Mouse (Mus musculus): Measurements from ENCODE around the gene S100a3. TPM values are rescaled to one million over a fixed set of nuclear protein-coding genes. Genes with fewer than 3 reads are reported as not detected.

Gene S100a3
- 0.46 and 0.55 TPM in 2 replicates for polyA plus RNA-seq (2012; rRNA removed)

DNA sequence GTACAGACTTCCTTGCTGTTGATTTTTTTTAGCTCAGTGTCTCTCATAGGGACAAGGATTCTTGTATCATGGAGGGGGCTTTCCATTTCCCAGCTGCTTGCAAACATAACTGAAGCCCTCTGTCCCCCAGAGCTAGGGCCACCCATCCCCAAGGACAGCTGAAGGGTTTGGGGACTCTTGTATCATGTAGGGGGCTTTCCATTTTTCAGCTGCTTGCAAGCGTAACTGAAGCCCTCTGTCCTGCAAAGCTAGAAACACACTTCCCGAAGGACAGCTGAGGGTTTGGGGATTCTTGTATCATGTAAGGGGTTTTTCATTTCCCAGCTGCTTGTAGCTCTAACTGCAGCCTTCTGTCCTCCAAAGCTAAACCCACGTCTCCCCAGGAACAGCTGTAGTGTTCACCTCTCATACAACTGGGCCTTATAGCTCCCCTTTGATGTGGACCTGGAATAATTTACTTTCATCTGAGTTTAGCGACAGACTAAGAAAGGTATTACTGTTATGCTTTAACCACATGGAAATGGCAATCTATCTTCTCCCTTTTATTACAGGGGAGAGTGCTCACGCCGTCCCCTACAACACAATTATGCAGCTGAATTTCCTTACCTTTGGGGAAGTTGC lies at the start of gene S100a3:
Gene S100a3, plus strand, starts transcription at position 571 of the 621 bp plus-strand sequence.
- TF ChIP-seq POLR2A (IDR thresholded peaks at IDR 0.05; ENCODE audit: low read depth, low read length) (no peak), CTCF (IDR thresholded peaks at IDR 0.05; ENCODE audit: extremely low read depth, insufficient read depth, insufficient read length, insufficient replicate concordance) (no peak)
- DNase-seq (ENCODE audit: low read depth in 1 of 2, low spot score in 2 of 2): no peak
- H3K4me3 ChIP-seq (ENCODE audit: extremely low read depth, insufficient read depth, insufficient read length): no peak within 1 kb of the TSS
- no peaks in the 10 kb centered on the region for H3K36me3 ChIP-seq (ENCODE audit: control insufficient read depth, insufficient read depth, low read length)
- H3K4me1 ChIP-seq (ENCODE audit: control insufficient read depth, insufficient read depth, insufficient read length): no peaks in the 10 kb centered on the region
- no peaks in the 10 kb centered on the region for H3K27me3 ChIP-seq (ENCODE audit: control insufficient read depth, insufficient read depth, low read length)
- 76% methylated on average over 6 of the region's 6 CpGs for WGBS
- no peak within 1 kb of the TSS for H3K27ac ChIP-seq (ENCODE audit: insufficient read depth, low read length)

DNA sequence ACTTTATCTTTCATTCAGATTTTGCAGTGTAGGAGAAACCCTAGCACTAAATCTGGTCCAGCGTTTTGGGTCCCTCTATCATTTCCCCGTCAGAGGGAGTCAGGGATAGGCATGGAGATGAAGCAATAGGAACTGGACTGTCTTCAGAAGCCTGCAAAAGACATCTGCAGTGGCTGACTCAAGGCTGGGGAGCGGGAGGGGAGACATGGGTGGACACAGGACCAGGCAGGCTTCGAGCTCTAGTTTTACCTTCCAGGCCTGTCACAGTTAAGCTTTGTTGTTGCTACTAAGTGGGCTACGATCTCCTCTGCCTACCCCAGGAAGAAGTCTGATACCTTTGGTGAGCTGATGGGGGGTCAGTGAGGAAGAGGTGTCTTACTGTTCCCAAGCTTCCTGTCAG lies 48.1 kb upstream of the S100a3 start:
- Histone ChIP-seq H3K27me3 (ENCODE audit: control insufficient read depth, insufficient read depth, low read length) (no peaks in the 10 kb centered on the region), H3K36me3 (ENCODE audit: control insufficient read depth, insufficient read depth, low read length) (peaks cover 2% of the 10 kb centered on the region), H3K4me1 (ENCODE audit: control insufficient read depth, insufficient read depth, insufficient read length) (peaks cover 15% of the 10 kb centered on the region; the same call in 1 of the 2 replicates), H3K4me3 (ENCODE audit: extremely low read depth, insufficient read depth, insufficient read length) (no peak overlapping the region), H3K27ac (ENCODE audit: insufficient read depth, low read length) (no peak overlapping the region)
- 94% methylated on average over 5 of the region's 5 CpGs for WGBS
- TF ChIP-seq POLR2A (IDR thresholded peaks at IDR 0.05; ENCODE audit: low read depth, low read length) (no peak), CTCF (IDR thresholded peaks at IDR 0.05; ENCODE audit: extremely low read depth, insufficient read depth, insufficient read length, insufficient replicate concordance) (no peak)
- DNase-seq (ENCODE audit: low read depth in 1 of 2, low spot score in 2 of 2): no peak

DNA sequence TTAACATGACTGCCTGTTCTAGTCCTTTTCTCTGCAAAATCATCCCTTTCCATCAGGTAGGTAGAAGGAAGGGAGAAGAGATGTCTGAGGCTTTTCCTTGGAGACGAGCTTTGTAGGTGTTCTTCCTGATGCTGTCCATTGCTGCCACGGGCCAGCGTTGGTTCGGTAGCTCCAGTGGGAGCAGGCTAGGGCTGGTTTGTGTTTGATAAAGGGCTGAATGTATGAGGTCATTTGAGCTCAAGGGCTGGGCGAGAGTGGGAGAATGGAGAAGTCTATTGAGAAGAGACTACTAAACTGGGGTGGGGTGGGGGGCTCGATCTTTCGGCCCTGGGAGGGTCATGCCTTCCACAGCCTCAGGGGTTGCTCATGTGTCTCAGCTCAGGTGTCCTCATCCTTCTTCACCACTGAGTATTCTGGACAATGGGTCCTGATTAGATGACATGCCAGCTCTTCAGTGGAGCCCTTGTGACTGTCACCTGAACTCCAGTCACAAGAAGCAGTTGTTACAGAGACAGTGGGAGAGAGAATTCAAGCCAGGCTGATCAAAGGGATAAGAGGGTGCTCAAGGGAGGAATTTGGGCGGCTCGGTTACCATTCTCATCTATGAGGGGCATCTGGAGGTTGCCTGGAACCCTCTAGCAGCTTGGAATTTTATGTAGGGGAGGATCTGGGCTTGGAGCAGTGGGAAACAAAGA lies 47.3 kb upstream of the S100a3 start:
- no peak for DNase-seq (ENCODE audit: low read depth in 1 of 2, low spot score in 2 of 2)
- Histone ChIP-seq H3K36me3 (ENCODE audit: control insufficient read depth, insufficient read depth, low read length) (no peaks in the 10 kb centered on the region), H3K27me3 (ENCODE audit: control insufficient read depth, insufficient read depth, low read length) (no peaks in the 10 kb centered on the region), H3K4me1 (ENCODE audit: control insufficient read depth, insufficient read depth, insufficient read length) (peaks cover 14% of the 10 kb centered on the region; the same call in 1 of the 2 replicates), H3K27ac (ENCODE audit: insufficient read depth, low read length) (no peak overlapping the region), H3K4me3 (ENCODE audit: extremely low read depth, insufficient read depth, insufficient read length) (no peak overlapping the region)
- WGBS: 88% methylated on average over 9 of the region's 9 CpGs
- TF ChIP-seq CTCF (IDR thresholded peaks at IDR 0.05; ENCODE audit: extremely low read depth, insufficient read depth, insufficient read length, insufficient replicate concordance): no peak
- no peak for TF ChIP-seq POLR2A (IDR thresholded peaks at IDR 0.05; ENCODE audit: low read depth, low read length)

DNA sequence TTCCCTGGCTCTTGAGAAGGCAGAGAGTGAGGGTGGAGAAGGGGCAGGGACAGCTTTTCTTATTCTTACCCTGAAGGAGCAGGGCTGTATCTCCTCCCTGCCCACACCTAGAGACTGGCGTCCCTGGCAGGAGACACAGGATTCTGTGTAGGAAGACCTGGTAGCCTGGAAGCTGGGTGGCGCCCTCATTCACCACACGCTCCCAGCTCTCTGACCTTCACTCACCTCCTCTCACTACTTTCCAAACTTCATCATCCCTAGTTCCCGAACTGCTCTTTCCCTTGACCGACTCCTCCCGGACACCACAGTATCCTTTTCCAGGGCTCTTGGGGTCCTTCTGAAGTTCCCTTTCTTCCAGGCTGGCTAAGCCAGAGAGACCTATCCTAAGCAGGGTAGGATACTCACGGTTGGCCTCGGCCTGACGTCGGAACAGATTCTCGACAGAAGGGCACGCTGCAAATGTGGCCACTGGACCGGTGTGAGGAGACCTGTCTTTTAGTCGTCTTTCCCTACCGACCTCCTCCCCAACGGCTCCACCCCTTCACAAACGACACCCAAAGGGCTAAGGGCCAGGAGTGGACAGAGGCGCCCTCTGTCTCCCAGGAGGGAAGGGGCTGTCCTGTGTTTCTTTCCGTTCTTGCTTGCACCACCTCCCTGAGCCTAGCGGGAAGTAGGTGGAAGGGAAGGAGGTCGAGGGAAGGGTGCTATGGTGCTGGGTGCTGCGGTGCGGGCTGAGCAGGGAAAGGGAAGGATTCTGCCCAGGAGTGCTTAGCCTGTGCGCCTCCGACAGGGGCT lies 46.4 kb upstream of the S100a3 start, which contains the start of the genes S100a1 and S100a13:
Gene S100a1, minus strand, starts transcription at position 597 of the 795 bp plus-strand sequence.
Gene S100a13, plus strand, starts transcription at position 640 of the 795 bp plus-strand sequence.
- Histone ChIP-seq H3K36me3 (ENCODE audit: control insufficient read depth, insufficient read depth, low read length) (0 out of 2 replicates have a peak, but pooled peaks cover 1% of the 10 kb centered on the region), H3K4me1 (ENCODE audit: control insufficient read depth, insufficient read depth, insufficient read length) (peaks cover 10% of the 10 kb centered on the region; the same call in 1 of the 2 replicates), H3K27me3 (ENCODE audit: control insufficient read depth, insufficient read depth, low read length) (no peaks in the 10 kb centered on the region), H3K27ac (ENCODE audit: insufficient read depth, low read length) (peak within 1 kb of the TSS; percentile 14), H3K4me3 (ENCODE audit: extremely low read depth, insufficient read depth, insufficient read length) (peak within 1 kb of the TSS; percentile 66)
- 9% methylated on average over 25 of the region's 25 CpGs for WGBS
- TF ChIP-seq CTCF (IDR thresholded peaks at IDR 0.05; ENCODE audit: extremely low read depth, insufficient read depth, insufficient read length, insufficient replicate concordance) (no peak), POLR2A (IDR thresholded peaks at IDR 0.05; ENCODE audit: low read depth, low read length) (no peak)
- no peak for DNase-seq (ENCODE audit: low read depth in 1 of 2, low spot score in 2 of 2)

DNA sequence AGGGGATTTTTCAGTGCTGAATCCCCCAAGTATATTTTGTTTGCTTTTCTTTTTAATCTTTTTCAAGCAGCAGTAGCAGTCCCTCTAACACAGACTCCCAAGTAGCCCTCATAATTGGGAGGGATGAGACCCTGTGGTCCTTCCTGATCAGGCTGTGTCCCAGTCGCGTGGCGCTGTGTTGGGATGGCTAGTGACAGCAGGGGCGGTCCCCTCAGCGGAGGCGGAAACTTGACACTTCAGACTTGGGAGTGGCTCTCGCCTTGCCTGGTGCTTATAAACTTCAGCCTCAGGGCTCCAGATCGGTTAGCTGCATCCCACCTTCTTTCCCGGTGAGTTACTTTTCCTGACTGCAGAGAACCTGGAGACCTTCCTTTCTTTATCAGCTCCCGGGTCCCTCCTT lies 45.7 kb upstream of the S100a3 start:
- peaks cover 10% of the 10 kb centered on the region; the same call in 1 of the 2 replicates for H3K4me1 ChIP-seq (ENCODE audit: control insufficient read depth, insufficient read depth, insufficient read length)
- H3K4me3 ChIP-seq (ENCODE audit: extremely low read depth, insufficient read depth, insufficient read length): peak overlapping the region; percentile 66
- H3K27me3 ChIP-seq (ENCODE audit: control insufficient read depth, insufficient read depth, low read length): no peaks in the 10 kb centered on the region
- 0 out of 2 replicates have a peak, but pooled peaks cover 1% of the 10 kb centered on the region for H3K36me3 ChIP-seq (ENCODE audit: control insufficient read depth, insufficient read depth, low read length)
- 0% methylated on average over 10 of the region's 10 CpGs for WGBS
- H3K27ac ChIP-seq (ENCODE audit: insufficient read depth, low read length): peak overlapping the region; percentile 9; the same call in 1 of the 2 replicates
- TF ChIP-seq POLR2A (IDR thresholded peaks at IDR 0.05; ENCODE audit: low read depth, low read length) (peak; percentile 10; the same call in 1 of the 2 replicates), CTCF (IDR thresholded peaks at IDR 0.05; ENCODE audit: extremely low read depth, insufficient read depth, insufficient read length, insufficient replicate concordance) (no peak)
- peak in 1 of 2 experiments; percentile 68 for DNase-seq (ENCODE audit: low read depth in 1 of 2, low spot score in 2 of 2)

DNA sequence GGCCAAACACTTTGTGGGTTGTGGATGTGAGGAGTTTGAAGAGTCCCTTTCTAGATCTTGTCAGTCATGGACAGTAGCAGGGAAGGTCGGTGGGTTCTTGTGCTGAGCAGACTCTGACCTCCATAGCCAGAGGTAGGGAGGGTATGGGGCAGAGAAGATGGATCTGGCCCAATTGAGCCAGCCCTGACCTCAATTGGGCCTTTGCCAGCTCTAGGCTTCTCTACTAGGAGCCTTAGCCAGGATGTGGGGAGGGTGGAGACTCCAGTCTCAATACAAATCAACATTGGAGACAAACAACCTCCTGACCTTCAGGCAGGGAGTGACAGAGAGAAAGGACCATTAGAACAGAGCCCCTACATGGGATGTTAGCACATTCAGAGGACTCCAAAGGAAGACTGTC lies 45.1 kb upstream of the S100a3 start:
- Histone ChIP-seq H3K4me1 (ENCODE audit: control insufficient read depth, insufficient read depth, insufficient read length) (peaks cover 10% of the 10 kb centered on the region; the same call in 1 of the 2 replicates), H3K27ac (ENCODE audit: insufficient read depth, low read length) (0 out of 2 replicates have a peak overlapping the region, but pooled peaks have one; percentile 9), H3K36me3 (ENCODE audit: control insufficient read depth, insufficient read depth, low read length) (peaks cover 3% of the 10 kb centered on the region), H3K4me3 (ENCODE audit: extremely low read depth, insufficient read depth, insufficient read length) (peak overlapping the region; percentile 66), H3K27me3 (ENCODE audit: control insufficient read depth, insufficient read depth, low read length) (no peaks in the 10 kb centered on the region)
- DNase-seq (ENCODE audit: low read depth in 1 of 2, low spot score in 2 of 2): no peak
- 4% methylated on average over 1 of the region's 1 CpGs for WGBS
- TF ChIP-seq POLR2A (IDR thresholded peaks at IDR 0.05; ENCODE audit: low read depth, low read length): no peak
- TF ChIP-seq CTCF (IDR thresholded peaks at IDR 0.05; ENCODE audit: extremely low read depth, insufficient read depth, insufficient read length, insufficient replicate concordance): no peak

Measured in spleen, adult 2 months (tissue).